Mouse (Mus musculus) megakaryocyte, embryonic 14.5 days (primary cell): ENCODE measurements around the gene Morc3. TPM values are rescaled to one million over a fixed set of nuclear protein-coding genes. Genes with fewer than 3 reads are reported as not detected.
A peak's percentile ranks its signal among the peaks of the same experiment; 100 is the strongest.
"Not testable (repeated sequence)": the region's sequence is repeated elsewhere in the genome, so short reads cannot be mapped to it uniquely, and the experiment has no call there.

Source experiments
- H3K27me3 ChIP-seq: replicated peaks from 2 replicates; pipeline ENCODE3; 2012; ENCODE audit warnings: inconsistent platforms
- H3K36me3 ChIP-seq: replicated peaks from 2 replicates; pipeline ENCODE3; 2012; ENCODE audit warnings: low read length, inconsistent platforms, mixed read lengths
- H3K4me1 ChIP-seq: 2 replicates; pipeline ENCODE4 v1.6.1; 2012; ENCODE audit warnings: inconsistent platforms
- H3K4me3 ChIP-seq: replicated peaks from 2 replicates; pipeline ENCODE3; 2012; ENCODE audit warnings: moderate library complexity, mild to moderate bottlenecking, inconsistent platforms
- H3K9me3 ChIP-seq: 2 replicates; pipeline ENCODE4 v1.6.1; 2012; ENCODE audit warnings: inconsistent platforms
- FLI1 ChIP-seq: IDR thresholded peaks from 2 replicates; pipeline ENCODE4 v1.6.1; 2012; ENCODE audit warnings: low read length, inconsistent platforms, mixed read lengths
- GATA1 ChIP-seq: IDR thresholded peaks from 3 replicates; pipeline ENCODE4 v1.6.1; 2012; ENCODE audit warnings: mixed read lengths, low read length, inconsistent platforms, borderline replicate concordance
- polyA plus RNA-seq: library from polyadenylated mRNA; stranded (reverse); fragments of >175 nt; gene quantifications from 2 replicates; pipeline ENCODE4 v1.2.3, GENCODE M21; 2012; ENCODE audit warnings: low replicate concordance; ENCODE audit not compliant: insufficient read depth

Gene Morc3
- polyA plus RNA-seq, 1 experiment = 2.9 TPM

DNA sequence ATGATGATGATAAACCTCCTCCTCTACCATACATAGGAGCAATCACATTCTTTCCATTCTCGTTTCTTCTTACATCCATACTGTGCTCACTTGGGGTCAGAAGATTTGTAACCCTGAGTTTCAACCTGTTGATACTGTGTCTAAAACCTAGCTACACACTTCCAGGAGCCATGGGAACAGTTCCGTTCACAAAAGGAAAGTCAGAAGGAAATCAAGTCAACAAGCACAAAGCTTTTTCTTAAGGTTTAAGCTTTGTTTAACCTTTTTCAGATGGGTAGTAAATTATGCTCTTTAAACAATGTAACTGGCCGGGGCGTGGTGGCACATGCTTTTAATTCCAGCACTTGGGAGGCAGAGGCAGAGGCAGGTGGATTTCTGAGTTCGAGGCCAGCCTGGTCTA is 14.6 kb upstream of the Morc3 start:
- Histone ChIP-seq H3K9me3 (peaks cover 7% of the 10 kb centered on the region), H3K36me3 (peaks cover 6% of the 10 kb centered on the region), H3K4me3 (peak overlapping the region; percentile 92), H3K4me1 (peaks cover 37% of the 10 kb centered on the region), H3K27me3 (no peaks in the 10 kb centered on the region)
- TF ChIP-seq FLI1 = no peak
- TF ChIP-seq GATA1 = no peak

DNA sequence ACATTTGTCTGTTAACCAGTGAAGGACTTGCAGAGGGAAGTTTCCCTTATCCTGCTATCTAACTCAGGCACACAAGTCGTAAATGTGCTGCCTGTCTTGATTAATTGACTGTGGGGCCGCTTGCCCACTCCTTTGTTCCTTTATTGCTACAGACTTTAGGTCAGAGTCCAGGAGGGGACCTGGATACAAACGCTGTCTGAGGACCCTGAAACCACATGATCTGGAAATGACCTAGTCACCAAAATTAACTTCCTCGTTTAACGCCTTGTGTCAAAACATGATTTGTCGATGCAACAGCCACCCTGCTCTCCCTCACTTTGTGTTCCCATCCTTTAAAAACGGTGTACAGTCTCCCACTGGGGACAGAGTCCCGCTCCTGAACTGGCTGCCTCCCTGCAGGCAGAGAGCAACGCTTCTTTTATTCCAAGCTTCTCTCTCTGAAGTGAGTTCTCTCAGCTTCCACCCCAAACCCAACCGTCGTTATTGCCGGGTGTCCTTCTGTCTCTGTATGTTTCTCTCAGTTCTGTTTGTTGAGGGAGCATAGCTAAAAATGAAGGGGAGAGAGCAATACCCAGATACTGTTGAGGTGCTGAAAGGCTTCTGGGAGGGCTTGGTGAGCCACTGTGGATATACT is 13.1 kb upstream of the Morc3 start:
- Histone ChIP-seq H3K36me3 (peaks cover 3% of the 10 kb centered on the region), H3K4me1 (peaks cover 37% of the 10 kb centered on the region), H3K9me3 (peaks cover 12% of the 10 kb centered on the region), H3K4me3 (peak overlapping the region; percentile 78), H3K27me3 (no peaks in the 10 kb centered on the region)
- TF ChIP-seq FLI1 = no peak
- TF ChIP-seq GATA1 = no peak

- H3K27me3 ChIP-seq = no peaks in the 10 kb centered on the region
- no peaks in the 10 kb centered on the region for H3K36me3 ChIP-seq
- H3K9me3 ChIP-seq = peaks cover 18% of the 10 kb centered on the region
- peaks cover 37% of the 10 kb centered on the region for H3K4me1 ChIP-seq
- peak overlapping the region; percentile 4 for H3K4me3 ChIP-seq
- TF ChIP-seq GATA1 (no peak), FLI1 (no peak)
These were observed 12.6 kb upstream of the Morc3 start for GRCm38 (mm10) chr16:93819325-93819696.

DNA sequence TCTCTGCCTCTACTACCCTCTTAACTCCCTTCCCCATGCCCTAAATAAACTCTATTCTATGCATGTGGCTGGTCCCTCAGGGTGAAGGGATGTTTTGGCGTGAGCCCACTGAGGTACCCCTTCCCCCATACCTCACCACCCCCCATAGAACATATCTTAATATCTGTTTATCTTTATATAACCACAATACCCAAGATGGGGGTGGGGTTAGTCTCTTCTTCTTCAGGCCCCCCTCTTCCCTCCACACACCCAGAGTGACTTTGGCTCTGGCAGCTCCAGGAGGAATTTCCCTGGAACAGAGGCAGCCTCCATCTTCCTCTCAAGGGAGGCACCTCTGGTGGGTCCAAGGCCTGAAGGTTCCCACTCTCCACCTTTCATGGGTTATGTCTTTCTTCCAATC is 11.9 kb upstream of the Morc3 start:
- no peaks in the 10 kb centered on the region for H3K27me3 ChIP-seq
- H3K9me3 ChIP-seq = peaks cover 24% of the 10 kb centered on the region
- peaks cover 37% of the 10 kb centered on the region for H3K4me1 ChIP-seq
- no peak for TF ChIP-seq FLI1
- no peak for TF ChIP-seq GATA1
- no peak overlapping the region for H3K4me3 ChIP-seq
- H3K36me3 ChIP-seq = no peaks in the 10 kb centered on the region

- Histone ChIP-seq H3K27me3 (no peaks in the 10 kb centered on the region), H3K4me1 (peaks cover 25% of the 10 kb centered on the region), H3K36me3 (no peaks in the 10 kb centered on the region), H3K9me3 (peaks cover 36% of the 10 kb centered on the region), H3K4me3 (no peak overlapping the region)
- no peak for TF ChIP-seq GATA1
- no peak for TF ChIP-seq FLI1
These were observed 10.2 kb upstream of the Morc3 start for GRCm38 (mm10) chr16:93821706-93822105.

DNA sequence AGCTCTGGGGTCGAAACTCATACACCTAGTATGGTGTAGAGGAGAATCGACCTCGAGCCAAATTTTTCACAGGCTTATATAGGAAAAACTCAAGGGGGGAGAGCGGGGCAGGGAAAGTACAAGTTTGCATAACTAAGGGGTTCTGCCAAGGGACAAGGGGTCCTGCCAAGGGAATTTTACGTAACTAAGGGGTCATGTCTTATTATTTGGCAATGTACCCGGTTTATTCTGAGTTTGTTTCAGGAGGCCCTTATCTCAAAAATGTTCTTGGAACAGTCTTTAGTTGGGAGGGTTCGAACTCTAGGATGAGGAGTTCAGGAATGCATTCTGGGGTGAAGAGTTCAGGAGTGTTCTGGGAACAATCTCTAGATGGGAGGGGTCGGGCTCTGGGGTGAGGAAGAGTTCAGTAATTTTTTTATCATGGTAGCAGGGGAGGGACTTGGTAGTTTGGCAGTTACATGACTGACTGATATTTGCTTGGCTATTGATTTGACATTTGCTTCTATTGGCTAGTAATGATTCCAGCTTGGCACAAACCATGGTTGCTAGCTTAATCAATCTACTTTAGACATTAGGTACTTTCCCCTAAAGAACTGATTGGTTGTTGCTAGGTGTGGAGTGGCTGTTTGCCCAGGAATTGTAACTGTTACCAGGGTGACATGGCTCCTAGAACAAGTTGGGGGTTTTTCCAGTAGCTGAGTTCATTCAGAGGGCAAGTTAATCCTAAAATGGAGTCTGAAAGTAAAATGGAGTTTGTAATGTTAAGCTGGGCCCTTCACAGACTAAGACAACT is 9.3 kb upstream of the Morc3 start:
- H3K4me3 ChIP-seq, H3K36me3 ChIP-seq, H3K27me3 ChIP-seq: not testable (repeated sequence)
- H3K9me3 ChIP-seq = peaks cover 36% of the 10 kb centered on the region
- peaks cover 18% of the 10 kb centered on the region for H3K4me1 ChIP-seq

DNA sequence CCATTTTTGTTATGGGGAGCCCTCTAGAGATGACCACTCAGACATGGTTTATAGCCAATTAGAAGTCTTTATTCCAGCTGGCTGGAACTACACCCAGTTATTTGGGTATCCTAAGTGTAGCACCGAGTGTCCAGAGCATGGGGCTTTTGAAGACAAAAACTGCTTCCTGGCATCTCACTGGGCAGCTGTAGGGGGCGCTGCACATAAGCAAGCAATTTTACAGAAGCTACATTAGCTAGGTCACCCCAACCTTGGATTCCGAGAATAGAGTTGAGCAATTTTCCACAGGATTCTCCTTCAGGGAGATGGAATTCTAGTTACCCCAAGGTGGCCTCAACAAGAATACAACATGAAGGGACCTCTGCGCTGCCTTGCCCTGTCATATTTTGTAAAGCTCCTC is 7.1 kb upstream of the Morc3 start:
- H3K36me3 ChIP-seq = no peaks in the 10 kb centered on the region
- TF ChIP-seq GATA1 = no peak
- no peak for TF ChIP-seq FLI1
- H3K4me3 ChIP-seq = no peak overlapping the region
- no peaks in the 10 kb centered on the region for H3K27me3 ChIP-seq
- H3K9me3 ChIP-seq = peaks cover 45% of the 10 kb centered on the region
- no peaks in the 10 kb centered on the region for H3K4me1 ChIP-seq

- TF ChIP-seq FLI1 (no peak), GATA1 (no peak)
These were observed 6.5 kb upstream of the Morc3 start for GRCm38 (mm10) chr16:93825463-93825862.

GRCm38 (mm10) chr16:93826054-93826453 is 5.9 kb upstream of the Morc3 start:
- Histone ChIP-seq H3K4me3 (no peak overlapping the region), H3K36me3 (no peaks in the 10 kb centered on the region), H3K9me3 (peaks cover 45% of the 10 kb centered on the region), H3K27me3 (no peaks in the 10 kb centered on the region), H3K4me1 (no peaks in the 10 kb centered on the region)
- TF ChIP-seq GATA1 (no peak), FLI1 (no peak)

More at GRCm38 (mm10) chr16:93825463-93825862, 6.5 kb upstream of the Morc3 start:
- Histone ChIP-seq H3K9me3 (peaks cover 45% of the 10 kb centered on the region), H3K4me3 (no peak overlapping the region), H3K4me1 (no peaks in the 10 kb centered on the region), H3K27me3 (no peaks in the 10 kb centered on the region), H3K36me3 (no peaks in the 10 kb centered on the region)

- H3K4me3 ChIP-seq, H3K4me1 ChIP-seq, H3K36me3 ChIP-seq, H3K27me3 ChIP-seq: not testable (repeated sequence)
- H3K9me3 ChIP-seq = peaks cover 45% of the 10 kb centered on the region
These were observed 5.4 kb upstream of the Morc3 start for GRCm38 (mm10) chr16:93826478-93826877.

DNA sequence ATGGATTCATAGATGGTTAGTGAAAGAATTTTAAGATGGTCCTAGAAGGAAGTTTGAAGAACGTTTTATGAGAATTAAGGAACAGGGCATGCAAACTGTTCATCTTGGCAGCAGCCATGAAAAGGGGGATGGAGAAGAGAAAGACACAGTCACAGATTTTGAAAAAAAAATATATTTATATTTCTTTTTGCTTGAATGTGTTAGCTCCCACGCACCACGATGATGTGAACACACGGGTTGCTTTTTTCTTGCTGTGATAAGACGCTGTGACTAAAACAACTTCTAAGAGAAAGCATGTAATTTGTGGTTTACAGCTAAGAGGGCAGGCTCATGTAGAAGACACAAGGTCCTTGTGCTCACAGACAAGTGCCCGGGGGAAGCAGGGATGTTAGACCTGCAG is 5.0 kb upstream of the Morc3 start:
- H3K27me3 ChIP-seq = no peaks in the 10 kb centered on the region

More for the DNA sequence above, 5.0 kb upstream of the Morc3 start:
- Histone ChIP-seq H3K36me3 (no peaks in the 10 kb centered on the region), H3K4me3 (no peak overlapping the region), H3K4me1 (peaks cover 3% of the 10 kb centered on the region; the same call in 1 of the 2 replicates), H3K9me3 (peaks cover 43% of the 10 kb centered on the region)
- TF ChIP-seq FLI1 = no peak
- TF ChIP-seq GATA1 = no peak
